Mouse (Mus musculus) liver, embryonic 14.5 days (tissue): ENCODE data around the gene Hsd17b2.

Source experiments
- CTCF ChIP-seq: IDR thresholded peaks from 2 replicates; pipeline ENCODE4 v1.5.1; 2016; ENCODE audit warnings: antibody characterized with exemption, low read depth, control low read depth
- EP300 ChIP-seq: IDR thresholded peaks from 2 replicates; pipeline ENCODE4 v1.6.1; 2016; ENCODE audit warnings: antibody characterized with exemption, low read depth

DNA sequence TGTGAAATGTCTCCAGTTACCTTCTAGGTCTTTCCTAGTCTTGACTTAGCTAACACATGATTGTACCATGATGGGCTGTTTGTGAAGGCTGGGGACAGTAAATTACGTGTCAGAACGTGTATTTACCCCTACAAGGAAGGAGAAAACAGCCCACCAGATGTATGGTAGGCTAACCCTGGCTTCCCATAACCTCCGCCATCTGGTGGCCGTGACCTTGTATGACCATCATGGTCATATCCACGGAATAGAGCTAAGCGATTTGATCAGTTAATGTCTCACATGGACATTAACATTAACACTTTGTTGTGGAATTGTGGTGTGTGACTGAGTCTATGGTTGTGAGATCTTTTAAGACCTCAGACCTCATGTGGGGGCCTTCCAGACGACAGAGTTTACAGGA, 42.7 kb upstream of the Hsd17b2 start:
- TF ChIP-seq CTCF (peak; percentile 25; the same call in 1 of the 2 replicates), EP300 (no peak)
